Mouse (Mus musculus): ENCODE measurements around the gene Med29. TPM values are rescaled to one million over a fixed set of nuclear protein-coding genes. Genes with fewer than 3 reads are reported as not detected.
A peak's percentile ranks its signal among the peaks of the same experiment; 100 is the strongest.

Gene Med29
- polyA plus RNA-seq, 1 experiment from 2014 or later, result 60.2 TPM

- Histone ChIP-seq H3K27ac (ENCODE audit: low read depth) (no peak overlapping the region), H3K9ac (ENCODE audit: low read length) (no peak overlapping the region), H3K4me2 (ENCODE audit: low read length) (no peak overlapping the region), H3K36me3 (ENCODE audit: control insufficient read depth, insufficient read depth, low read length) (peaks cover 14% of the 10 kb centered on the region), H3K4me3 (ENCODE audit: low read depth, low read length) (no peak overlapping the region), H3K4me1 (replicated peaks; ENCODE audit: control insufficient read depth, insufficient read depth, low read length) (peaks cover 14% of the 10 kb centered on the region), H3K27me3 (replicated peaks; ENCODE audit: control insufficient read depth, insufficient read depth, low read length) (no peaks in the 10 kb centered on the region), H3K9me3 (ENCODE audit: control insufficient read depth, low read length) (no peaks in the 10 kb centered on the region)
- no peak for DNase-seq (ENCODE audit: low spot score)
- no peak for ATAC-seq (replicated peaks; ENCODE audit: low FRiP score, low TSS enrichment, low read depth)
- WGBS, result 67% methylated on average over 3 of the region's 3 CpGs
Measured at GRCm38 (mm10) chr7:28347746-28348145, 44.8 kb downstream of the Med29 start.

GRCm38 (mm10) chr7:28344637-28345036 is 47.9 kb downstream of the Med29 start:
- 3% methylated on average over 4 of the region's 4 CpGs for WGBS
- no peak overlapping the region for H3K27ac ChIP-seq (ENCODE audit: low read depth)
- no peak for ATAC-seq (replicated peaks; ENCODE audit: low FRiP score, low TSS enrichment, low read depth)
- H3K4me3 ChIP-seq (ENCODE audit: low read depth, low read length), result no peak overlapping the region
- no peaks in the 10 kb centered on the region for H3K36me3 ChIP-seq (ENCODE audit: control insufficient read depth, insufficient read depth, low read length)
- no peaks in the 10 kb centered on the region for H3K9me3 ChIP-seq (ENCODE audit: control insufficient read depth, low read length)
- H3K9ac ChIP-seq (ENCODE audit: low read length), result no peak overlapping the region
- DNase-seq (ENCODE audit: low spot score), result peak; percentile 96
- peaks cover 12% of the 10 kb centered on the region for H3K4me1 ChIP-seq (replicated peaks; ENCODE audit: control insufficient read depth, insufficient read depth, low read length)
- no peaks in the 10 kb centered on the region for H3K27me3 ChIP-seq (replicated peaks; ENCODE audit: control insufficient read depth, insufficient read depth, low read length)
- H3K4me2 ChIP-seq (ENCODE audit: low read length), result no peak overlapping the region

- Histone ChIP-seq H3K4me1 (replicated peaks; ENCODE audit: control insufficient read depth, insufficient read depth, low read length) (peaks cover 16% of the 10 kb centered on the region; the same call in 1 of the 2 replicates), H3K4me2 (ENCODE audit: low read length) (no peak overlapping the region), H3K4me3 (ENCODE audit: low read depth, low read length) (no peak overlapping the region), H3K27me3 (replicated peaks; ENCODE audit: control insufficient read depth, insufficient read depth, low read length) (no peaks in the 10 kb centered on the region), H3K36me3 (ENCODE audit: control insufficient read depth, insufficient read depth, low read length) (no peaks in the 10 kb centered on the region), H3K27ac (ENCODE audit: low read depth) (peak overlapping the region; percentile 38; the same call in 1 of the 2 replicates), H3K9me3 (ENCODE audit: control insufficient read depth, low read length) (no peaks in the 10 kb centered on the region), H3K9ac (ENCODE audit: low read length) (no peak overlapping the region)
- WGBS, result 18% methylated on average over 7 of the region's 7 CpGs
- no peak for DNase-seq (ENCODE audit: low spot score)
- ATAC-seq (replicated peaks; ENCODE audit: low FRiP score, low TSS enrichment, low read depth), result no peak
Measured at GRCm38 (mm10) chr7:28341381-28341780, 51.1 kb downstream of the Med29 start.

- Histone ChIP-seq H3K4me1 (replicated peaks; ENCODE audit: control insufficient read depth, insufficient read depth, low read length) (peaks cover 16% of the 10 kb centered on the region; the same call in 1 of the 2 replicates), H3K4me2 (ENCODE audit: low read length) (peak overlapping the region; percentile 67), H3K27ac (ENCODE audit: low read depth) (peak overlapping the region; percentile 92), H3K9me3 (ENCODE audit: control insufficient read depth, low read length) (no peaks in the 10 kb centered on the region), H3K4me3 (ENCODE audit: low read depth, low read length) (peak overlapping the region; percentile 99), H3K36me3 (ENCODE audit: control insufficient read depth, insufficient read depth, low read length) (peaks cover 8% of the 10 kb centered on the region; the same call in 1 of the 2 replicates), H3K27me3 (replicated peaks; ENCODE audit: control insufficient read depth, insufficient read depth, low read length) (no peaks in the 10 kb centered on the region), H3K9ac (ENCODE audit: low read length) (peak overlapping the region; percentile 97)
- ATAC-seq (replicated peaks; ENCODE audit: low FRiP score, low TSS enrichment, low read depth), result no peak
- DNase-seq (ENCODE audit: low spot score), result no peak
- 79% methylated on average over 19 of the region's 19 CpGs for WGBS
Measured at GRCm38 (mm10) chr7:28339213-28339917, 53.1 kb downstream of the Med29 start.

GRCm38 (mm10) chr7:28338108-28338998 is 54.2 kb downstream of the Med29 start, which contains the start of gene Supt5:
Gene Supt5, minus strand, starts transcription at chr7:28338746.
- Histone ChIP-seq H3K9ac (ENCODE audit: low read length) (peak within 1 kb of the TSS; percentile 97), H3K4me3 (ENCODE audit: low read depth, low read length) (peak within 1 kb of the TSS; percentile 99), H3K4me2 (ENCODE audit: low read length) (peak within 1 kb of the TSS; percentile 95), H3K4me1 (replicated peaks; ENCODE audit: control insufficient read depth, insufficient read depth, low read length) (peaks cover 16% of the 10 kb centered on the region; the same call in 1 of the 2 replicates), H3K27ac (ENCODE audit: low read depth) (peak within 1 kb of the TSS; percentile 92), H3K36me3 (ENCODE audit: control insufficient read depth, insufficient read depth, low read length) (peaks cover 8% of the 10 kb centered on the region; the same call in 1 of the 2 replicates), H3K9me3 (ENCODE audit: control insufficient read depth, low read length) (no peaks in the 10 kb centered on the region), H3K27me3 (replicated peaks; ENCODE audit: control insufficient read depth, insufficient read depth, low read length) (no peaks in the 10 kb centered on the region)
- DNase-seq (ENCODE audit: low spot score) (peak; percentile 97), ATAC-seq (replicated peaks; ENCODE audit: low FRiP score, low TSS enrichment, low read depth) (peak; percentile 96)
- under 1% methylated on average over 73 of the region's 77 CpGs for WGBS

Other genes starting within 250 kb of the Med29 start
- gene Fbl, start 223.0 kb downstream of the Med29 start, polyA plus RNA-seq (2014; fragmentation: Nextera tagmentation; extraction: Ambion mirVana), result 47.6 and 52.5 TPM in 2 replicates
- gene Dyrk1b, start 213.2 kb downstream of the Med29 start, polyA plus RNA-seq (2014; fragmentation: Nextera tagmentation; extraction: Ambion mirVana), result 10.0 and 11.9 TPM in 2 replicates
- 3.2 and 3.3 TPM in 2 replicates for gene Eid2, start 124.8 kb downstream of the Med29 start, polyA plus RNA-seq (2014; fragmentation: Nextera tagmentation; extraction: Ambion mirVana)
- gene Eid2b, start 115.0 kb downstream of the Med29 start, polyA plus RNA-seq (2014; fragmentation: Nextera tagmentation; extraction: Ambion mirVana), result 9.4 and 9.5 TPM in 2 replicates
- gene Selenov, start 101.5 kb downstream of the Med29 start, polyA plus RNA-seq (2014; fragmentation: Nextera tagmentation; extraction: Ambion mirVana), result 0.28 TPM in 1 of 2 replicates, not detected in the other
- gene Dll3, start 90.5 kb downstream of the Med29 start, polyA plus RNA-seq (2014; fragmentation: Nextera tagmentation; extraction: Ambion mirVana), result 6.4 and 6.8 TPM in 2 replicates
- gene Timm50, start 80.6 kb downstream of the Med29 start, polyA plus RNA-seq (2014; fragmentation: Nextera tagmentation; extraction: Ambion mirVana), result 183 and 198 TPM in 2 replicates
- 74.5 and 78.9 TPM in 2 replicates for gene Supt5, start 54.0 kb downstream of the Med29 start, polyA plus RNA-seq (2014; fragmentation: Nextera tagmentation; extraction: Ambion mirVana)
- 1,380 and 1,495 TPM in 2 replicates for gene Rps16, start 42.1 kb downstream of the Med29 start, polyA plus RNA-seq (2014; fragmentation: Nextera tagmentation; extraction: Ambion mirVana)
- gene Plekhg2, start 20.1 kb downstream of the Med29 start, polyA plus RNA-seq (2014; fragmentation: Nextera tagmentation; extraction: Ambion mirVana), result 54.3 and 68.4 TPM in 2 replicates
- 19.0 and 21.9 TPM in 2 replicates for gene Zfp36, start 12.5 kb downstream of the Med29 start, polyA plus RNA-seq (2014; fragmentation: Nextera tagmentation; extraction: Ambion mirVana)
- gene Paf1, start 243 bp upstream of the Med29 start, polyA plus RNA-seq (2014; fragmentation: Nextera tagmentation; extraction: Ambion mirVana), result 64.4 and 71.6 TPM in 2 replicates
- gene Gmfg, start 44.7 kb upstream of the Med29 start, polyA plus RNA-seq (2014; fragmentation: Nextera tagmentation; extraction: Ambion mirVana), result 12.5 and 16.9 TPM in 2 replicates
- gene Lrfn1, start 59.3 kb upstream of the Med29 start, polyA plus RNA-seq (2014; fragmentation: Nextera tagmentation; extraction: Ambion mirVana), result 3.6 and 4.1 TPM in 2 replicates
- gene Ifnl2, start 117.7 kb upstream of the Med29 start, polyA plus RNA-seq (2014; fragmentation: Nextera tagmentation; extraction: Ambion mirVana), result not detected in 2 replicates
- not detected in 2 replicates for gene Ifnl3, start 130.1 kb upstream of the Med29 start, polyA plus RNA-seq (2014; fragmentation: Nextera tagmentation; extraction: Ambion mirVana)
- 15.7 and 17.9 TPM in 2 replicates for gene Sycn, start 148.2 kb upstream of the Med29 start, polyA plus RNA-seq (2014; fragmentation: Nextera tagmentation; extraction: Ambion mirVana)
- gene Nccrp1, start 154.5 kb upstream of the Med29 start, polyA plus RNA-seq (2014; fragmentation: Nextera tagmentation; extraction: Ambion mirVana), result not detected in 2 replicates
- gene Samd4b, start 205.4 kb upstream of the Med29 start, polyA plus RNA-seq (2014; fragmentation: Nextera tagmentation; extraction: Ambion mirVana), result 26.7 and 27.7 TPM in 2 replicates
- gene Pak4, start 205.5 kb upstream of the Med29 start, polyA plus RNA-seq (2014; fragmentation: Nextera tagmentation; extraction: Ambion mirVana), result 50.2 and 50.8 TPM in 2 replicates
- gene Acp7, start 238.6 kb upstream of the Med29 start, polyA plus RNA-seq (2014; fragmentation: Nextera tagmentation; extraction: Ambion mirVana), result not detected in 2 replicates